Mouse (Mus musculus) megakaryocyte, embryonic 14.5 days (primary cell): ENCODE data around the gene Gm17545.

Source experiments
- FLI1 ChIP-seq: IDR thresholded peaks from 2 replicates; pipeline ENCODE4 v1.6.1; 2012; ENCODE audit warnings: low read length, inconsistent platforms, mixed read lengths
- GATA1 ChIP-seq: IDR thresholded peaks from 3 replicates; pipeline ENCODE4 v1.6.1; 2012; ENCODE audit warnings: mixed read lengths, low read length, inconsistent platforms, borderline replicate concordance

DNA sequence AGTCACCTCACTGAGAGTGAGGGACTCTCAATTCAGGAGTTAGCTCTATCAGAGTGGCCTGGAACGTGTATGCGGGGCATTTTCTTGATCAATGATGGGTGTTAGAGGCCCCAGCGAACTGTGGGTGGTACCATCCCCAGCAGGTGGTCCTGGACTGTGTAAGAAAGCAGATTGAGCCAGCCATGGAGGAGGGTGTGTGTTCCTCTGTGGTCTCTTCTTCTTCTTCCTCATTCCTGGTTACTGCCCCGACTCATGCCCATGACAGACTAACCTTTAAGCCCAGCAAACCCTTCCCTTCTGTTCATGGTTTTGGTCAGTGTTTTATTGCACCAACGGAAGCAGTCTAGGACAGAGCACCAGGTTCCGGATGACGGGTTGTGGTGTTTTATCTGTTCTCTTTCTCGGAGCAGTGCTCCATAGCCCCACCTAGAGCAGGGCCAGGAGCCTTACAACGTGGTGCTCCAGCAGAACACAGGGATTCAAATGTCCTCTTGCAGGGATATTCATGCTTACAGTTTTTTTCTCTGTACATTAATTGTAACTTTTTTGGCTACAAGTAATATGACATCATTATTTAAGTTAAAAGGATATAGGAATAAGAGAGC is 40.2 kb downstream of the Gm17545 start:
- no peak for TF ChIP-seq GATA1
- no peak for TF ChIP-seq FLI1
